Mouse (Mus musculus) midbrain, embryonic 15.5 days (tissue): ENCODE results near the gene Mef2b. TPM values are rescaled to one million over a fixed set of nuclear protein-coding genes. Genes with fewer than 3 reads are reported as not detected.

Experiments
- ATAC-seq: fragments of 200-750 bp; cut with Nextera tagmentation; replicated peaks from 2 replicates; pipeline ENCODE4 v1.8.0; 2017; ENCODE audit warnings: moderate TSS enrichment
- H3K27ac ChIP-seq: fragments of 300-500 bp; sonication (generic); 2 replicates; pipeline ENCODE4 v1.5.1; 2015; ENCODE audit warnings: mild to moderate bottlenecking, inconsistent platforms
- H3K27me3 ChIP-seq: fragments of 300-500 bp; sonication (generic); replicated peaks from 2 replicates; pipeline ENCODE4 v1.6.1; 2015; ENCODE audit warnings: inconsistent platforms
- H3K36me3 ChIP-seq: fragments of 300-500 bp; sonication (generic); replicated peaks from 2 replicates; pipeline ENCODE4 v1.6.1; 2015; ENCODE audit warnings: inconsistent platforms
- H3K4me1 ChIP-seq: fragments of 300-500 bp; sonication (generic); 2 replicates; pipeline ENCODE4 v1.6.1; 2015; ENCODE audit warnings: inconsistent platforms
- H3K4me2 ChIP-seq: fragments of 300-500 bp; sonication (generic); 2 replicates; pipeline ENCODE4 v1.6.1; 2015; ENCODE audit warnings: inconsistent platforms, mild to moderate bottlenecking, moderate library complexity
- H3K4me3 ChIP-seq: fragments of 300-500 bp; sonication (generic); 2 replicates; pipeline ENCODE4 v1.5.1; 2015; ENCODE audit warnings: mild to moderate bottlenecking, inconsistent platforms
- H3K9ac ChIP-seq: fragments of 300-500 bp; sonication (generic); 2 replicates; pipeline ENCODE4 v1.6.1; 2015; ENCODE audit warnings: mild to moderate bottlenecking, inconsistent platforms
- H3K9me3 ChIP-seq: fragments of 300-500 bp; sonication (generic); 2 replicates; pipeline ENCODE4 v1.6.1; 2016; ENCODE audit warnings: inconsistent platforms
- WGBS: fragments of 180-500 bp; shearing (Covaris S2); methylation state at CpG from one replicate; pipeline ENCODE4 v1.1.7; 2015; ENCODE audit warnings: mixed read lengths; 5-methylcytosine and 5-hydroxymethylcytosine counted together
- polyA plus RNA-seq: library from polyadenylated mRNA; unstranded; fragments of >200 nt; fragmentation: Nextera tagmentation; extraction: Ambion mirVana; gene quantifications from 2 replicates; pipeline ENCODE4 v1.2.1, GENCODE M21; 2015

Gene Mef2b
- polyA plus RNA-seq, 1 experiment from 2014 or later: 0.37 TPM

- ATAC-seq: no peak
- Histone ChIP-seq H3K9ac (no peak overlapping the region), H3K36me3 (peaks cover 10% of the 10 kb centered on the region), H3K4me3 (no peak overlapping the region; the same call in 1 of the 2 replicates), H3K9me3 (no peaks in the 10 kb centered on the region), H3K4me2 (peak overlapping the region; percentile 71; the same call in 1 of the 2 replicates), H3K4me1 (peaks cover 24% of the 10 kb centered on the region), H3K27ac (no peak overlapping the region), H3K27me3 (no peaks in the 10 kb centered on the region)
- 78% methylated on average over 4 of the region's 4 CpGs for WGBS
Observed at GRCm38 (mm10) chr8:70137890-70138289, 1.6 kb upstream of the Mef2b start.

GRCm38 (mm10) chr8:70139981-70140380 lies 470 bp downstream of the Mef2b start:
- no peaks in the 10 kb centered on the region for H3K27me3 ChIP-seq
- H3K9me3 ChIP-seq: no peaks in the 10 kb centered on the region
- H3K4me3 ChIP-seq: peak overlapping the region; percentile 74
- H3K4me2 ChIP-seq: peak overlapping the region; percentile 79
- ATAC-seq: 0 out of 2 replicates have a peak, but pooled peaks have one; percentile 0
- 6% methylated on average over 9 of the region's 9 CpGs for WGBS
- H3K36me3 ChIP-seq: peaks cover 13% of the 10 kb centered on the region
- peaks cover 24% of the 10 kb centered on the region for H3K4me1 ChIP-seq
- H3K9ac ChIP-seq: peak overlapping the region; percentile 86
- peak overlapping the region; percentile 85 for H3K27ac ChIP-seq

GRCm38 (mm10) chr8:70147678-70148607 lies 8.4 kb downstream of the Mef2b start:
- no peak overlapping the region for H3K9ac ChIP-seq
- no peaks in the 10 kb centered on the region for H3K9me3 ChIP-seq
- WGBS: 91% methylated on average over 7 of the region's 7 CpGs
- no peak overlapping the region for H3K27ac ChIP-seq
- peaks cover 17% of the 10 kb centered on the region for H3K36me3 ChIP-seq
- peaks cover 9% of the 10 kb centered on the region for H3K4me1 ChIP-seq
- H3K4me3 ChIP-seq: no peak overlapping the region
- no peak overlapping the region for H3K4me2 ChIP-seq
- H3K27me3 ChIP-seq: no peaks in the 10 kb centered on the region
- no peak for ATAC-seq

- Histone ChIP-seq H3K9ac (no peak overlapping the region), H3K4me3 (no peak overlapping the region), H3K4me1 (peaks cover 9% of the 10 kb centered on the region), H3K27ac (no peak overlapping the region), H3K4me2 (no peak overlapping the region), H3K9me3 (no peaks in the 10 kb centered on the region), H3K36me3 (peaks cover 10% of the 10 kb centered on the region), H3K27me3 (no peaks in the 10 kb centered on the region)
- 15% methylated on average over 13 of the region's 13 CpGs for WGBS
- ATAC-seq: peak; percentile 15; the same call in 1 of the 2 replicates
Observed at GRCm38 (mm10) chr8:70150158-70150557, 10.6 kb downstream of the Mef2b start.

- Histone ChIP-seq H3K36me3 (no peaks in the 10 kb centered on the region), H3K9ac (no peak overlapping the region), H3K27ac (no peak overlapping the region), H3K4me2 (peak overlapping the region; percentile 39), H3K4me1 (peaks cover 9% of the 10 kb centered on the region), H3K9me3 (no peaks in the 10 kb centered on the region), H3K27me3 (no peaks in the 10 kb centered on the region), H3K4me3 (no peak overlapping the region)
- WGBS: 10% methylated on average over 18 of the region's 22 CpGs
- peak; percentile 86 for ATAC-seq
Observed at GRCm38 (mm10) chr8:70152537-70153257, 13.2 kb downstream of the Mef2b start.

GRCm38 (mm10) chr8:70157240-70157800 lies 17.8 kb downstream of the Mef2b start:
- H3K27me3 ChIP-seq: no peaks in the 10 kb centered on the region
- no peaks in the 10 kb centered on the region for H3K9me3 ChIP-seq
- no peak overlapping the region for H3K9ac ChIP-seq
- H3K27ac ChIP-seq: no peak overlapping the region
- no peak overlapping the region for H3K4me3 ChIP-seq
- H3K4me1 ChIP-seq: peaks cover 13% of the 10 kb centered on the region
- no peaks in the 10 kb centered on the region for H3K36me3 ChIP-seq
- no peak for ATAC-seq
- 87% methylated on average over 1 of the region's 1 CpGs for WGBS
- H3K4me2 ChIP-seq: no peak overlapping the region

GRCm38 (mm10) chr8:70158069-70158853 lies 18.8 kb downstream of the Mef2b start:
- peak overlapping the region; percentile 55 for H3K9ac ChIP-seq
- H3K4me2 ChIP-seq: peak overlapping the region; percentile 72
- peak overlapping the region; percentile 48 for H3K4me3 ChIP-seq
- H3K27me3 ChIP-seq: no peaks in the 10 kb centered on the region
- H3K27ac ChIP-seq: peak overlapping the region; percentile 8; the same call in 1 of the 2 replicates
- no peaks in the 10 kb centered on the region for H3K36me3 ChIP-seq
- H3K4me1 ChIP-seq: peaks cover 9% of the 10 kb centered on the region
- WGBS: 10% methylated on average over 38 of the region's 40 CpGs
- peak; percentile 93 for ATAC-seq
- no peaks in the 10 kb centered on the region for H3K9me3 ChIP-seq

GRCm38 (mm10) chr8:70159211-70159610 lies 19.7 kb downstream of the Mef2b start:
- no peak overlapping the region for H3K27ac ChIP-seq
- ATAC-seq: no peak
- H3K9ac ChIP-seq: no peak overlapping the region
- H3K36me3 ChIP-seq: no peaks in the 10 kb centered on the region
- no peak overlapping the region for H3K4me2 ChIP-seq
- WGBS: 86% methylated on average over 4 of the region's 4 CpGs
- H3K9me3 ChIP-seq: no peaks in the 10 kb centered on the region
- H3K4me3 ChIP-seq: no peak overlapping the region
- H3K27me3 ChIP-seq: 0 out of 2 replicates have a peak, but pooled peaks cover 2% of the 10 kb centered on the region
- H3K4me1 ChIP-seq: peaks cover 9% of the 10 kb centered on the region

GRCm38 (mm10) chr8:70160015-70160414 lies 20.5 kb downstream of the Mef2b start:
- Histone ChIP-seq H3K4me2 (no peak overlapping the region), H3K36me3 (no peaks in the 10 kb centered on the region), H3K9me3 (no peaks in the 10 kb centered on the region), H3K4me1 (peaks cover 9% of the 10 kb centered on the region), H3K27ac (no peak overlapping the region), H3K9ac (no peak overlapping the region), H3K27me3 (0 out of 2 replicates have a peak, but pooled peaks cover 3% of the 10 kb centered on the region), H3K4me3 (no peak overlapping the region)
- no peak for ATAC-seq
- 72% methylated on average over 13 of the region's 13 CpGs for WGBS

- no peaks in the 10 kb centered on the region for H3K9me3 ChIP-seq
- no peaks in the 10 kb centered on the region for H3K36me3 ChIP-seq
- no peak for ATAC-seq
- no peak overlapping the region for H3K9ac ChIP-seq
- 92% methylated on average over 3 of the region's 3 CpGs for WGBS
- H3K27me3 ChIP-seq: peaks cover 12% of the 10 kb centered on the region; the same call in 1 of the 2 replicates
- peaks cover 12% of the 10 kb centered on the region for H3K4me1 ChIP-seq
- H3K4me2 ChIP-seq: no peak overlapping the region
- no peak overlapping the region for H3K4me3 ChIP-seq
- no peak overlapping the region for H3K27ac ChIP-seq
Observed at GRCm38 (mm10) chr8:70163316-70163715, 23.8 kb downstream of the Mef2b start.

- ATAC-seq: peak; percentile 81
- 2% methylated on average over 21 of the region's 21 CpGs for WGBS
- H3K9me3 ChIP-seq: no peaks in the 10 kb centered on the region
Observed at GRCm38 (mm10) chr8:70166504-70167110, 27.1 kb downstream of the Mef2b start.

More at GRCm38 (mm10) chr8:70166504-70167110, 27.1 kb downstream of the Mef2b start:
- Histone ChIP-seq H3K27me3 (peaks cover 12% of the 10 kb centered on the region; the same call in 1 of the 2 replicates), H3K9ac (no peak overlapping the region), H3K36me3 (no peaks in the 10 kb centered on the region), H3K4me3 (peak overlapping the region; percentile 28), H3K4me2 (peak overlapping the region; percentile 57), H3K4me1 (peaks cover 8% of the 10 kb centered on the region), H3K27ac (no peak overlapping the region)
